Mouse (Mus musculus): ENCODE measurements at regions not wholly inside any gene's neighbourhood (a gene's known extent, or its start where the extent isn't known, plus 50 kb on each side); places are given as distances from the start of the nearest gene placed in this dataset.
A peak's percentile ranks its signal among the peaks of the same experiment; 100 is the strongest.

DNA sequence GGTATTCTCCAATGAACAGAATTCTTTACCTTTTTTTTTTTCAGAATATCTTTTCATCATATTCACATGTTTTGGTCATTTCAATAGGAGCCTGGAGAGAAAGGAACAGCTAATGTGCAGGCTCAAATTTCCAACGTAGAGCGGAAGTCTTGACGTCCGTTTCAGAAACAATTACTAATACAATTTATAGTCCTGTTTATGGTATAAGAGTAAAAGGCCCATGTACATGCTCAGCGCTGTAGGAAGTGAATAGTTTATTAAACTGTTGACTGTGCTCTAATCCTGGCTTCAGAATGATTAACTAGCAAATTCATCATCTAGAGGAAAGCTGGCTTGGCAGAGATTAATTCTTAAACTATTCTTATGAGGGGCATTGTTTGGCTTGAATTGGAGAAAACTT, 142.1 kb downstream of the Pik3r1 start:
- no peak for DNase-seq (ENCODE audit: low spot score in 2 of 2)

DNA sequence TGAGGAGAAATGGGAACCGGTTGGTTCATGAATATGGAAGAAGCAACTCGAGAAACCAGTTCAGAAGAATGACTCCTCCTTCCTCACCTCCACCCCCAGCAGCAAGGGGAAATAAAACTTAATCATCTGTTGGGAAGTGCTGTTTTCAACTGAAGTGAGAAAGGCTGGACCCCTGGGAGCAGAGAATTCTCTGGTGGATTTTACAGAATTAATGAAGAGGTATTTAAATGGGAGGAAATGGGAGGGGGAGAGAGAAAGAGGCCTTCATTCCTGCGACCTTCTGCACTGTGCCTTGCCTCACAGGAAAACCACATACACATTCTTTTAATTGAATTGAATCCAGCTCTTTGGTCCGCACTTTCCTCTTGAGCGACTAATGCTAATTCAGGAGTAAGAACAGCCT, 143.8 kb downstream of the Pik3r1 start:
- no peak for DNase-seq (ENCODE audit: low spot score in 2 of 2)

DNA sequence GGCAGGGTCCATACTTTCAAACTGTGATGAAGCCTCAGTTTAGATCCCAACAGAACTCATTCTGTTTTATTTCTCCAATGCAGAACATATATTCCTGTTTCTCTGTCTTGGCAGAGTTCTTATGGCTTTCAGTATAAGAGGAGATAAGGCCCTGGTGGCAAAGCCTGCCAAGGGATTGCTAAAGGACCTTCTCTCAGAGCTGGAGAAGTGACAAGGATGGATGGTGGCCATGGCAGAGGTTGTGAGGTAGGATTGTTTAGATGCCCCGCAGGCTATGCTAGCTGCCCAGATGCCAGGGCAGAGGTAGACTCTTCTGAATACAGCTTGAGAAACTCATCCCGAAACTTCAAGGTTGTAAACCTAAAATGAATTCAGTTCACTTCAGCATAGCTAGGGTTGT, 145.4 kb downstream of the Pik3r1 start:
- DNase-seq (ENCODE audit: low spot score in 2 of 2) = no peak

DNA sequence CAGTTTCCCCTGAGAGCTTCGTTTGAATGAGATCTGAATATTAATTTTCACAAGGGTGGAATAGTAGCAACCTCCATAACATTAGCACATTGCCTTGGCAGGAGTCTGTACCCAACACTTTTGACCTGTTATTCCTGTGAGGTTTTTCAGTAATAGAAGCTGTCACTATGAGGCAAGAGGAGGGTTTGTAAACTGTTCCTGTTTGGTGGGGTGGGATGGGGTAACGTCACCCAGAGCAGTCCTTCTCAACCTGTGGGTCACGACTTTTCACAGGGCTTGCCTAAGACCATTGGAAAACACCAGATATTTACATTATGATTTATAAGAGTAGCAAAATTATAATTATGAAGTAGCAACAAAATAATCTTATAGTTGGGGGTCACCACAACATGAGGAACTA, 147.4 kb downstream of the Pik3r1 start:
- DNase-seq (ENCODE audit: low spot score in 2 of 2) = no peak

DNA sequence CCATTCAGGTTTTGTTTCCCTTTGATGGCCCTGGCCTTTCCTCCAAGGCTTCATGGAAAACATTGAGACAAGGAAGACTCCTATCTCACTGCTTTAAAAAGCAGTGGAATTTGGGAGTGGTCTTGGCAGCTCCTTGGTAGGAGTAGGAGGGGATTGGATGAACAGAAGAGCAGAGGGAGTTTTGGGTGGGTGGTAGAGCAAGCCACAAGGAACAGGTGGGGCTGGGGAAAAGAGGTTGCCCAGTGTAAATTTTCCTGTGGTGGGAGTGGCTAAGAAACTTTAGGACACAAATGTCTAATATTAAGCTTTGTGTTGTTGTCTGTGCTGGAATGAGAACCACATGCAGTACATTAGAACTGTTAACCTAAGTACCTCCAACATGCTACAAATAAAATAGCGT, 148.9 kb downstream of the Pik3r1 start:
- DNase-seq (ENCODE audit: low spot score in 2 of 2) = no peak

DNA sequence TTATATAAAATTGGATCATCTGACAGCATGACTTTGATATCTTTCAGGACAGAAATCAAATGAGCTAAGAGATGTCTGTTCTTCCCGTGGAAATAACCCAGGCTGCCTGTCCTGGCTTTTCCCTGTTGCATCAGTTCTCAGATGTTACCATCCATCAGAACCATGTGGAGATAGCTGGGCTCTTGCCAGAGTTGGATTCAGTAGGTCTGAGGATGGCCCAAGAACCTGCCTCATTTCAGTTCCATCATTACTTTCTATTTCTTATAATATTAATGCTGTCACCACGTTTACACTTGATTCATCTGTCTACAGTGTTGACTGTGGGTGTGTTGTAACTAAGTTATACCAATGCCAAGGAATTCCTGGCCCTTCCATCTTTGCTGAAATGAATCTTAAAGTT, 155.2 kb downstream of the Pik3r1 start:
- DNase-seq (ENCODE audit: low spot score in 2 of 2) = peak; percentile 1 to 10

DNA sequence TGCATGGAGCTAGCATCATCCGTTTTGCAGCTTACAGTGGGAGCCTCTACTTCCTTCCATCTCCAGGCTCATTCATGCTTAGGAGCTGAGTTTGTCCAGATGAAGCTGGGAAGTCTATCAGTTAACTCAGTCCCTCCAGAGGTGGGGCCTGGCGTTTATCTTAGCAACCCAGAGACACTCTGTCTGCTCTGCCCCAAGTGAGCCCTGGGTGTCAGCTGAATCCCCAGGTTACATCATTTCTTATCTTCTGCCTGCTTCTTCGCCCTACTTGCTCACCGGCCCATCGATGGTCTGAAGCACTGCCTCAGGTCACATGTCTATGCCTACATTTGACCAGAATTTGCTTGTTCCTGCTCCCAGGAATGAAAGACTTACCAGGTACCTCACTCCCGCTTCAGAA, 156.3 kb downstream of the Pik3r1 start:
- DNase-seq (ENCODE audit: low spot score in 2 of 2) = no peak

DNA sequence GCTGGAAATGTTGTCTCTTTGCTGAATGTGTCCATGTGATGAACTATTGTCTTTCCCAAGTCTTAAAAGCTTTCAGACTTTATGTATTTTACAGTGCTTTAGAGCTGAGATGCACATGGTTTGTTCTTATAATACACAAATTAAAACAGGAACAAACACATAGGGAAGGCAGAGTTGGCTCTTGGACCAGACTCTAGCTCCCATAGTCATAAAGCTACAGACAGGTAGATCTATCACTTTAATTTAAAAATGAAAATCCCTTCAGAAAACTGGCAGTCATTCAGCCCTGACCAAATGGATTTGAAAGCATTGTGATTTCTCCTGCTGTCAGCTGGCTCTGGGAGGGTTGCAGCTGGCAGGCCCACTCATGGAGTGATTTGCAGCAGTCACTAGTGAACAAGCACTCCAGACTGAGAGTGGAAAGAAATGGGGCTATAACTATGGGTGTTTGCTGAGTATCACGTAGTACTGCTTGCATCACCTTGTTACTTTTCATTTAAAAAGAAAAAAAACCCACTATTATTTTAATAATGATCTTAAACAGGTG, 161.8 kb downstream of the Pik3r1 start:
- DNase-seq (ENCODE audit: low spot score in 2 of 2) = no peak

DNA sequence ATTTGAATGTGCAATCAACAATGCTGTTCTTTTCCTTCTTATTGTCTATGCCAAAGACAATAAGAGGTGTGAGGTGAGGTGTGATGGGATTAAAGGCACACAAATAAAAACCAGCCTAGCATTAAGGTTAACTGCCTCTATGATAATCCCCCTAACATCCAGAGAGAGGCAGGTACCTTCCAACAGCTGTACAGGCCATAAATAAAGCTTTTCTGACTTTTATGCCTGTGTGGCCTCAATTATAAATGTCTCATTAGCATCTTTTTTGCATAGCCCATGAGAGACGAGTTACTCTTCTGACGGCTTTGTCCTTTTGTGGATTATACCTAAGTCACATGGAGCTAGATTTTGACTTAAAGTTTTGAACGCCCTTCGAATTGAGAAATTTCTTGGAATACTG, 162.3 kb downstream of the Pik3r1 start:
- DNase-seq (ENCODE audit: low spot score in 2 of 2) = no peak

DNA sequence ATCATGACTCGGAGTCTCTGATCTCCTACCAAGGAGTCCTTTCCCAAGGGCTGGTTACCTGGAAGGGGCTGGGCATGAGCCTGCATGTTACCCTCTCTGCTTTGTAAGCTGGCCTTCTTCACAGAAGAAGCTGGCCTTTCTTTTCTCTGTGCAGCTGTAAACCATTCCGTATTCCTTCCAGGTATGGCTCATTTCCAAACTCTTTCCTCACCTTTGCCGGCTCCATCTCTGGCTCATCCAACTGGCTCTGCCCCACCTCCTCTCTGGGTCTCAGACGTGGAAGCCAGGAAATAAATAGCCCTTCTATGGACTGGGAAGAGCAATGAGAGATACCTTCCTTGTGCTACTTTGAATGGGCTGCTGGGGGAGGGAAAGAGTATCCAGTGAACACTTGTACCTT, 163.0 kb downstream of the Pik3r1 start:
- no peak for DNase-seq (ENCODE audit: low spot score in 2 of 2)

DNA sequence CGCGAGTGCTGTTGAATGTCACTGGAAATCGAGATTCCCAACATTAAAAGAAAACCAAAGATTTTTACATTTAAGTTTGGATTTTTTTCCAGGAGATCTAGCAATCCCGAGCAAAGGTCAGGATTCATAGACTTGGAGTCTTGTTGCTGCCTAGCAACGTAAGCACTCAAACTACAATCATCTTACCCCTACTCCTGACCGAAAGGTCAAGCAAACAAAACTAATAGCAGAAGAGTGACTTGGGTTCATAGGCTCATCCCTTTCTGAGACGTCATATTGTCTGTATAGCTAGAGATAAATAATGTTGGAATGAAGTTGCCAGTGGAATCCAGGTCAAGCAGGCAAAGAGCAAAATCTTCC, 169.9 kb downstream of the Pik3r1 start:
- DNase-seq (ENCODE audit: low spot score in 2 of 2) = no peak

DNA sequence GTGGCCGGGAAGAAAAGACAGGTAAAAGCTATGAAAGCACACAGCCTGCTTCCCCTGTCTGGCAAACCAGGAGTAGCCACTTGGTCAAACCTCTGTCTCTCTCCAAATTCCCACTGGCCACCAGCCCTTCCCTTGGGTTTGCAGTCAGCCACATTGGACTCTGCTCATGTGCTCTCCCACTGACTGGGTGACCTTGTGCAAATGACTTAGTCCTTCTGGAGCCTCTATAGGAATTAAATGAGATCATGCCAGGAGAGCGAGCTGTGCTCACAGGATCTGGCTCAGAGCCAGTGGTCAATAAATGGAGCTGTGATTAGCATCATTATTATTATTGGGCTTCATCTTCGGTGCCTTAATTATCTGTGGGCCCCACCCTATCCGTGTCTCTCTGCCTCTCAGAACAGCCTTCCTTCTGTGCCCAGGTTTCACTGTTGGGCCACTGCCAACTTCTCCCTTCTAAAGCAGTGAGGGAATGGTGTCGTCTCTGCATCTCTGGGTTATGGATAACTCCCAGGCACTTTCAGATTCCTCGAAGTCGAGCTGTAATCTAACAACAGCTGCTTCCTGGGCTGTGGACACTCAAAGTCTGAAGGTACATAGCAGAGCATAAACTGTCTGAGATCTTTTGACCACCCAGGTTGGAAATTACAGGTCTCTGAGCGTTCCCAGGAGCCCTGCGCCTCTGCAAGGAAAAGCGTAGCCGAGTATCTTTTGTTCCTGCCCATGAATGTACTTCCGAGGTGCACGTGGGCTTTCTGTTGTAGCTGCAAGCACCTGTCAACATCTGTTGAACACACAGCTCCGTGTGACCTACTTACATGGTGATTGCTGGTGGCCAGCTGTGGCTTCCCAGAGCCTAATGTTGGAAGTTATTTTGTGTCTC, 170.5 kb downstream of the Pik3r1 start:
- DNase-seq (ENCODE audit: low spot score in 2 of 2) = peak in 1 of 2 experiments; percentile 7

DNA sequence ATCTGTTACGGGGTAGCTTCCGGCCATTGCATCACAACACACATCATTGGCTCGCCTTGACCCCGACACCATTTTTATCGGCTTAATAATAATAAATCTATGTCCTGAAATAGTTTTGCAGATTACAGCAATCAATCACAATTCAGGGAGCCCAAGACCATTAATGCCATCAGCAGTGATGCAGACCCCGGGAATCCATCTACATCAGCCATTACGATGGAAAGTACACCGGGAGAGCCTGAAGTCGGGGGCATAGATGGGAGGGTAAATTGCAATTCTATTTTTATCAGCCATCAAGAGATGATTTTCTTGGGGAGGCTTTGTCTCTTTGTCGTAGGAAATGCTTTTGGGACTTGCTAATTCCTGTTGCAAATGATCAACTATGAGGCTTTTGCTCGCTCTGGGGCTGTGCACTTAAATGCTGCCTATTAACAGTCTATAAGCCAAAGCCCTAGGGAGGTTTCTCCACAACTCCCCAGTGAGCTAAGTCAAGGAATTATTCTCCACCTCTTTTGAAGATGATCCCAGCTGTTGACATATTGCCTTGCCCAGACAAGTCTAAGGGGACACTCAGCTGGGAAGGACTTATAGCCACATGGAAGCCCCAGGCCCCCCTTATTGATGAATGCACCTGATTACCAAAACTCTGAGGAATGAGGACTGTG, 173.4 kb downstream of the Pik3r1 start:
- DNase-seq (ENCODE audit: low spot score in 2 of 2) = no peak

DNA sequence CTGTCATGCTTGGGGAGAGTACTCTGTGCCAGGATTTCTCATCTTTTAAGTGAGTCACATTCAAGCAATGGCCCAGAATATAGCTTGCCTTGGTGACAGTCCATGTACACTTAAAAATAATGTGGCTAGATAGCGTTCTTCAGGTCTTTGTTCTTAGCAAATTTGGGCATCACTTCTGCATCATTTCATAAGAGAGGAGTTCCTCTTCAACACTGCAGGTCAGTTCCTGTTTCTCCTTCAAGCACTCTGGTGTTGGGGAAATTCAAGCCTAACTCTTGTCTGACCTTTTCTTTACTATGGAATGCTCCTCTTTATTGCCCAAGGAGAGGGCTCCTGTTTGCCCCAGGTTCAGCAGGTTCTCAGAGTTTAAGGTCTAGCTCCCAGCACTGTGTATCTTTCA, 175.7 kb downstream of the Pik3r1 start:
- DNase-seq (ENCODE audit: low spot score in 2 of 2) = no peak

DNA sequence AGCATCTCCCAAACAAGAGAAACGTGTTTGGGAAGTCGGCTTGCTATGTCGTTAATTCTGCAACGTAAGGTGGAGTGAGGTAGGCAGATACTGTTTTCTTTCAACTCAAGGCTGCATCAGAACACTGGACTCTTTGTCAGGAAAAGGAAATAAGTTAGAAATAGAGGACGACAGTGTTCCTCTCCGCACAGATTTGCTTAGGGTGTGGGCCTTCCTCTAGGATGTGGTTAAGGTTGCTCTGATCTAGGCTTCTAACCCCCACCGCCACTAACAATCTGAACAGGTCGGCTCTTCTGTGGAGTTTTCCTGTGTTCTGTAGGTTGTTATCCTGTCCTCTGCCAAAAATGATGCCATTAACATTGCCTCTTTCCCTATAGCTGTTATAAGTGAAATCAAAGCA, 179.1 kb downstream of the Pik3r1 start:
- no peak for DNase-seq (ENCODE audit: low spot score in 2 of 2)

DNA sequence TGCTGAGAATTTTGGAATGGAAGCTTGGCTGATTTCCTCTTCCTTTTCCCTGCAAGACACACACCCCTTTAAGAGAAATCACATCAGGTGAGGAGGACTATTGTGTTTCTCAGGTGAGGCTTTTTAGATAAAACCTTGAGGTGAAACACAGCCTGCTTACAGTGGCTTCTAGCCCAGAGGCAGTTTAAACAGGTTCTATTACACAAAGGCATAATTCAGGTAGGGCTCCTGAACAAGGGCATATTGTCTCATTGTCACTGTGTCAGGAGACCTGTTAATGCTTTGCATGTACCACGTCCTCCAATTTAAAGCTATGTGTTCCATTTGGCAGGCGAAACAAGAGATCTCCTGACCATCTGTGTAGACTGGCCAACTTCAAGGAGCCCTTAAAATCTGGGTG, 181.2 kb downstream of the Pik3r1 start:
- DNase-seq (ENCODE audit: low spot score in 2 of 2) = no peak

DNA sequence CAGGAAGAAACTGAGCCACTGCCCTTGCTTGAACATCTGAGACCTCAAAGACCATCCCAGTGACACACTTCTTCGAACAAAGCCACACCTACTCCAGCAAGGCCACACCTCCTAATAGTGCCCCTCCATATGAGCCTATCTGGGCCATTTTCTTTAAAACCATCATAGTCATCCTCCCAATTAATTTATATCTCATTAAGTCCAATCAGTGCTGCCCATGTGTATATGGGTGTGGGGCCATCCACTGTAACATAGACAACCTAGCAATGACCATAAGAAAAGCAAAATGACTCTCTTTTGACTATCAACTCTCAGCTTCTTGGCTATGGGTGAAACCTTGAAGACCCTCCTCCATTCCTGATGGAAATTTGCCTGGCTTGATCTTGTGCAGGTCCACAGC, 191.5 kb downstream of the Pik3r1 start:
- no peak for DNase-seq (ENCODE audit: low spot score in 2 of 2)

DNA sequence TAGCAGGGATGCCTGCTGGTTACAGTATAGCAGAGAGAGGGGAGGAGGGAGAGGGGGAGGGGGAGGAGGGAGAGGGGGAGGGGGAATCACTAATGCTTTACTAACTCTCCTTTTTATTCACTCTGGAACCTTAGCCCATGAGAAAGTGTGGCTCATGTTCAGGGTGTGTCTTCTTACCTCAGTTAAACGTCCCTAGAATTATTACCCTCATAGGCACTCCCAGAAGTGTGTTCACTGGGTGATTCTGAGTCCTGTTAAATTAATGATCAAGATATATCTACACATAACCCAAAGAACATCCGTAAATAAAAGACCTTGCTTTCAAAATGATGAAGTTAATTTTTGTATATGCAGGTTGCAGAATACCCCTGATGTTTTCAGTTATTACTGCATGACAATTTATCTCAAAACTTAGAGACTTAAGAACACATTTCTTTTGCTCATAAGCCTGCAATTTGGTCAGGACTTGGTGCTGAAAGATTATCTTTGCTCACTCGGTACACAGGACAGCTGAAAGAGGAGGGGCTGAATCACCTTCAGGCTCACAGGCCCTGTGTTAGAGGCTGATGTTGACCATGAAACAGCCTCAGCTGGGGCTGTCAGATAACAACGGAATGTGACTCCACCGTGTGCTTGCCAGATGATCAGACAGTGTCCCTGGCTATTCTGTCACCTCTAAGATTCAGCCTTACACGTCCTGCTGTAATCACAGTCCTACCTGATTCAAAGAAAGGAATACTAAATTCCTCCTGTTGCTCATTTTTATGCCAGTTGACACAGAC, 195.0 kb downstream of the Pik3r1 start:
- DNase-seq (ENCODE audit: low spot score in 2 of 2) = no peak

DNA sequence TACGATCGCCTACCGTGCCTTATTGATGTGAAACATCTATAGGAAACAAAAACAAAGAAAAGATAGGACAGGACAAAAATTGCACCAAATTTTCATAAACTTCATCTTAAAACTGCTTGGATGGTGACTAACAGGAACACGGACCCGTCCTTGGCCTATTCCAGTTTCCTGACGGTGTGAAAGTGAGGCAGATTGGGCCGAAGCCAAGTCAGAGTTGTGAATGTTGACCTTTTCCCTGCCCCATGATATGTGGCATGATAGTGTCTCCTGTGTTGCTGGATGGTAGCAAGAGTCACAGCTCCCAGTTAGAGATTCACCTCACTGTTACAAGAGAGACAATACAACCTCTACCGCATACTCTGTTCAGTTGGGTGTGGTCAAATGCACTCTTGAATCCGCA, 195.8 kb downstream of the Pik3r1 start:
- DNase-seq (ENCODE audit: low spot score in 2 of 2) = no peak

DNA sequence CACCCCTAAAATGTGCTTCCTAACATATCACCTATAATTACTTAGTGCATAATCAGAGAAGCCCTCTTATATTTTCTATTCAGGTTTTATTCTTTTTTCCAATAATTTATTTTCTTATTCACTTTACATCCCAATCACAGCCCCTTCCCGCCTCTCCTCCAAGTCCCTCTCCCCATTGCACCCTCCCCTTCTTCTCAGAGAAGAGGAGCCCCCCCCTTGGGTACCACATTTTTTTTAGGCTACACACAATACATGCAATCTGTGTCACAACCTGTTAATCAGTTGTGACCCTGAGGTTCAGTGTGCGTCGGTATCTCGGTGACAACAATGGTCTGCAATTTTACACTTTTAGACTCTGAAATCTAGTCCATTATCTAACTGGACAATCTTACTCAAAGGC, 198.0 kb downstream of the Pik3r1 start:
- no peak for DNase-seq (ENCODE audit: low spot score in 2 of 2)

DNA sequence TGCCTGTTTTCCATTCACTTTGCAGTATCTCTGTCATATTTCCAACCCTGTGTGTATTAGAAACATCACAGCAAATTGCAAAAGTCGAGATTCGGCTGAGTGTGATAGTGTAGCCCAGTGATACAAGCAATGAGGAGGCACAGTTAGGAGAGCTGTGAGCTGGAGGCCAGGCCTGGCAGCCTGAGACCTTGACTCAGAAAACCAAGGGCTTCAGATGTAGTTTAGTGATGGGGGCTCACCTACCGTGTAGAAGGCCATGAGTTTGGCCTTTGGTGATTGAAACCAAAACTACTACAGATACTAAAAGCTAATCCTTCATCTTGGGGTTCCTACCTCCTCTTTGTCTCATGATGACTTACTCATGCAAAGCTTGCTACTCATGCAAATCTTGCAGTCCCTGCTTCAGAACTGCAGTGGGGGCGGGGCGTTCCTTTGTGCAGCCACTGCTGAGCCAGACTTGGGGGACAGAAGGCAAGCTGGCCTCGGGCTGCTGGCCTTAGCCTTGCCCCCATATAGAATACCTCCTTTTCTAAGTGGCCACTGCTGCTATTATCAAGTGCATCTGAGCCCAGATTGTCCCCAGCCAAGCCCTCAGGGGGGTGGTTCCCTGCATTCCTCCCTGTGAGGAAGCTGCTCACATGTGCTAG, 198.9 kb downstream of the Pik3r1 start:
- no peak for DNase-seq (ENCODE audit: low spot score in 2 of 2)

DNA sequence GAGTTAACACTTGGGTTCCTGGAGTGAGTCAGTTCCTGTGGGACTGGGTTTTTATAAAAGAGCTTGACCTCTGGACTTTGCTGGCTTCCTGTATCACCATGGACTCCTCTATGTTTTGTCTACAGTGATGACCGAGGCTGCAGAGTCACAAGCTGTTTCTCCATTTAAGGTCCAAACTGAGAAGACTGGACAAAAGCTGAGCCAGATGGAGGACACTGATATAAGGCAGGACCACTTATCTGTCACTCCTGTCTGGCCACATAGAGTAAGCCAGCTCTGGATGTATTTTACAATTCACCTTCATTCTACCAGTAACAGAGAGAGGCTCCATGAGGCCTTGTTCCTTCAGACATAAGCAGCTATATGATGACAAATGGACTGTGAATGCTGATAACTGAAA, 202.7 kb downstream of the Pik3r1 start:
- no peak for DNase-seq (ENCODE audit: low spot score in 2 of 2)
